Mouse (Mus musculus): ENCODE measurements around the gene Tiam1.

DNA sequence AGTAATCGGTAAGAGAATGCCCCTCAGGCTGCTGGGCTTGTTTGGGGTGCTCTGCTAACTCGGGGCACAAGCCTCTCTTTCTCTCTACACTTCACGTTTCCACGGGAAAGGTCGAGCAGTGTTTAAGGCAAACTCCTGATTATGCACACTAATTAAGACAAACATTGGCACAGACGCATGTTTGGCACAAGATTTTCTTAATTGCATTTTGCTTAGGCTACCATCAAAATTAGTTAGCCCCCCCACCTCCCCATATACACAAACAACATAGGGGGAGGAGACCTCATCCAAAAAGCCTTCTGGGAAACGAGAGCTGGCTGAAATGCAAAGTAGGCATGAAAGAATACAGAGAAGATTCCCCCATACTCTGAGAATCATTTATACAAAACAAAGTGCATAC is 148.4 kb downstream of the Tiam1 start:
- no peak for TF ChIP-seq EP300 (optimal IDR thresholded peaks at IDR 0.05)
- no peak for TF ChIP-seq CTCF (IDR thresholded peaks at IDR 0.05; ENCODE audit: low read depth)

Measured in stomach, postnatal 0 days (tissue).